28 mouse cellular contexts compared by ENCODE assay signal in genomic region chr16:48811881-48812436, GRCm38 (mm10). TPM values are rescaled to one million over a fixed set of nuclear protein-coding genes. Genes with fewer than 3 reads are reported as not detected.
DNase-seq lines count a peak whose midpoint lies in the region; ATAC-seq and TF ChIP-seq lines count a peak whose summit lies in the region.
"Had no signal": no experiment of that assay in that cellular context is flagged by ENCODE, and none has a peak within 500 bp of the region (broad histone marks: within the 10 kb centered on the region; RNA-seq: fewer than 3 reads in every experiment).

No protein-coding gene starts in this region.

- no peaks in the 10 kb centered on the region for H3K27me3 ChIP-seq in embryonic facial prominence, embryonic 14.5 days (replicated peaks; ENCODE audit: control insufficient read depth, insufficient read depth, low read length)
- H3K27me3 ChIP-seq in embryonic facial prominence, embryonic 10.5 days (replicated peaks; ENCODE audit: low read depth, poor library complexity, severe bottlenecking) = no peaks in the 10 kb centered on the region
- no peaks in the 10 kb centered on the region for H3K27me3 ChIP-seq in kidney, postnatal 0 days (ENCODE audit: insufficient read depth, low read length)
- H3K27me3 ChIP-seq: forebrain, embryonic 15.5 days; heart, embryonic 15.5 days; liver, embryonic 13.5 days had no signal

- H3K4me3 ChIP-seq in embryonic facial prominence, embryonic 14.5 days (ENCODE audit: low read depth, low read length) = no peak overlapping the region
- H3K4me3 ChIP-seq in embryonic facial prominence, embryonic 10.5 days = no peak overlapping the region
- H3K4me3 ChIP-seq in kidney, postnatal 0 days (replicated peaks; ENCODE audit: low read depth, low read length) = no peak overlapping the region
- H3K4me3 ChIP-seq: forebrain, embryonic 15.5 days; heart, embryonic 15.5 days; hindbrain, embryonic 10.5 days; layer of hippocampus, adult 2 months; liver, embryonic 13.5 days; midbrain, embryonic 10.5 days; myocyte had no signal

- H3K4me1 ChIP-seq in embryonic facial prominence, embryonic 14.5 days (ENCODE audit: control insufficient read depth, insufficient read depth, low read length) = peaks cover 4% of the 10 kb centered on the region; the same call in 1 of the 2 replicates
- H3K4me1 ChIP-seq in embryonic facial prominence, embryonic 10.5 days = no peaks in the 10 kb centered on the region
- no peaks in the 10 kb centered on the region for H3K4me1 ChIP-seq in kidney, postnatal 0 days (replicated peaks; ENCODE audit: insufficient read depth, low read length)
- H3K4me1 ChIP-seq: forebrain, embryonic 15.5 days; heart, embryonic 15.5 days; hindbrain, embryonic 10.5 days; liver, embryonic 13.5 days; midbrain, embryonic 10.5 days had no signal

- peak; percentile 13 for DNase-seq in embryonic facial prominence, embryonic 14.5 days (ENCODE audit: low spot score)
- DNase-seq in embryonic facial prominence, embryonic 10.5 days (ENCODE audit: low spot score) = no peak
- peak; percentile 3 for DNase-seq in kidney, postnatal 0 days (ENCODE audit: low spot score)
- DNase-seq in kidney, postnatal 4 days = no peak
- peak; percentile 27 for DNase-seq in lung, postnatal 36 days
- no peak for DNase-seq in lung, postnatal 14 days
- DNase-seq in right cerebral cortex, adult 18-20 months = no peak
- no peak for DNase-seq in frontal cortex, postnatal 36 days (ENCODE audit: low spot score in 2 of 2)
- DNase-seq: adrenal gland, postnatal 14 days; cerebellum, adult 8-10 months; cerebellum, postnatal 36 days; gastrocnemius, postnatal 25 days; kidney, postnatal 14 days; layer of hippocampus, postnatal 36 days; liver, embryonic 13.5 days; lung, postnatal 4 days had no signal

- TF ChIP-seq CTCF in kidney, postnatal 0 days (IDR thresholded peaks at IDR 0.05; ENCODE audit: low read depth) = no peak

- no peak overlapping the region for H3K27ac ChIP-seq in embryonic facial prominence, embryonic 14.5 days (replicated peaks; ENCODE audit: low read depth, low read length)
- no peak overlapping the region for H3K27ac ChIP-seq in embryonic facial prominence, embryonic 10.5 days (replicated peaks)
- no peak overlapping the region for H3K27ac ChIP-seq in kidney, postnatal 0 days
- H3K27ac ChIP-seq: forebrain, embryonic 15.5 days; heart, embryonic 15.5 days; hindbrain, embryonic 10.5 days; layer of hippocampus, adult 2 months; liver, embryonic 13.5 days; midbrain, embryonic 10.5 days had no signal

- H3K9me3 ChIP-seq in embryonic facial prominence, embryonic 14.5 days (ENCODE audit: control insufficient read depth, low read length) = no peaks in the 10 kb centered on the region
- no peaks in the 10 kb centered on the region for H3K9me3 ChIP-seq in embryonic facial prominence, embryonic 10.5 days
- no peaks in the 10 kb centered on the region for H3K9me3 ChIP-seq in kidney, postnatal 0 days (replicated peaks; ENCODE audit: low read length)
- H3K9me3 ChIP-seq: forebrain, embryonic 15.5 days; heart, embryonic 15.5 days; hindbrain, embryonic 10.5 days; liver, embryonic 13.5 days; midbrain, embryonic 10.5 days had no signal

- WGBS in embryonic facial prominence, embryonic 14.5 days = 47% methylated on average over 7 of the region's 7 CpGs
- WGBS in embryonic facial prominence, embryonic 10.5 days = 63% methylated on average over 7 of the region's 7 CpGs
- WGBS in kidney, postnatal 0 days = 57% methylated on average over 7 of the region's 7 CpGs

- no peak overlapping the region for H3K9ac ChIP-seq in embryonic facial prominence, embryonic 14.5 days (ENCODE audit: low read depth, low read length)
- H3K9ac ChIP-seq in kidney, postnatal 0 days (ENCODE audit: low read depth, low read length) = no peak overlapping the region
- H3K9ac ChIP-seq: forebrain, embryonic 15.5 days; heart, embryonic 15.5 days; liver, embryonic 13.5 days had no signal

- H3K36me3 ChIP-seq in embryonic facial prominence, embryonic 14.5 days (ENCODE audit: control insufficient read depth, insufficient read depth, low read length) = no peaks in the 10 kb centered on the region
- no peaks in the 10 kb centered on the region for H3K36me3 ChIP-seq in embryonic facial prominence, embryonic 10.5 days (replicated peaks)
- H3K36me3 ChIP-seq in kidney, postnatal 0 days (ENCODE audit: insufficient read depth, low read length) = no peaks in the 10 kb centered on the region
- H3K36me3 ChIP-seq: forebrain, embryonic 15.5 days; heart, embryonic 15.5 days; hindbrain, embryonic 10.5 days; liver, embryonic 13.5 days; midbrain, embryonic 10.5 days had no signal

- no peak overlapping the region for H3K4me2 ChIP-seq in embryonic facial prominence, embryonic 14.5 days (ENCODE audit: low read depth, low read length)
- H3K4me2 ChIP-seq in kidney, postnatal 0 days (ENCODE audit: low read length) = no peak overlapping the region
- H3K4me2 ChIP-seq: forebrain, embryonic 15.5 days; heart, embryonic 15.5 days; liver, embryonic 13.5 days had no signal

- no peak for ATAC-seq in embryonic facial prominence, embryonic 14.5 days (ENCODE audit: low read depth)
- ATAC-seq in kidney, postnatal 0 days (replicated peaks; ENCODE audit: low FRiP score, low read depth) = no peak
- ATAC-seq: forebrain, embryonic 15.5 days; hindbrain, embryonic 16.5 days; intestine, embryonic 16.5 days; midbrain, embryonic 16.5 days had no signal

RNA-seq across cellular contexts. Expression of gene Retnlb, which starts 4.7 kb away (rescaled TPM):
- not detected in 2 replicates for polyA plus RNA-seq in embryonic facial prominence, embryonic 14.5 days (2014; fragmentation: Nextera tagmentation; extraction: Ambion mirVana)
- not detected in 2 replicates for polyA plus RNA-seq in embryonic facial prominence, embryonic 10.5 days (2016; fragmentation: Nextera tagmentation; extraction: Ambion mirVana)
- polyA plus RNA-seq in kidney, postnatal 0 days (2015; fragmentation: Nextera tagmentation; extraction: Ambion mirVana) = not detected in 2 replicates
- polyA plus RNA-seq: forebrain, embryonic 15.5 days; heart, embryonic 15.5 days; hindbrain, embryonic 10.5 days; hindbrain, embryonic 16.5 days; intestine, embryonic 16.5 days; limb, embryonic 11.5 days; liver, embryonic 13.5 days; midbrain, embryonic 10.5 days; midbrain, embryonic 16.5 days; myocyte; neural tube, embryonic 14.5 days; small intestine, adult 2 months had no signal

RNA-seq across cellular contexts. Expression of gene Retnla, which starts 30.4 kb away (rescaled TPM):
- polyA plus RNA-seq in embryonic facial prominence, embryonic 14.5 days (2014; fragmentation: Nextera tagmentation; extraction: Ambion mirVana) = not detected in 2 replicates
- not detected in 2 replicates for polyA plus RNA-seq in embryonic facial prominence, embryonic 10.5 days (2016; fragmentation: Nextera tagmentation; extraction: Ambion mirVana)
- not detected in 2 replicates for polyA plus RNA-seq in kidney, postnatal 0 days (2015; fragmentation: Nextera tagmentation; extraction: Ambion mirVana)
- polyA plus RNA-seq: forebrain, embryonic 15.5 days; hindbrain, embryonic 10.5 days; hindbrain, embryonic 16.5 days; intestine, embryonic 16.5 days; limb, embryonic 11.5 days; liver, embryonic 13.5 days; midbrain, embryonic 10.5 days; midbrain, embryonic 16.5 days; myocyte; neural tube, embryonic 14.5 days had no signal

RNA-seq across cellular contexts. Expression of gene Trat1, which starts 40.1 kb away (rescaled TPM):
- polyA plus RNA-seq in embryonic facial prominence, embryonic 14.5 days (2014; fragmentation: Nextera tagmentation; extraction: Ambion mirVana) = 0.04 TPM in 1 of 2 replicates, not detected in the other
- polyA plus RNA-seq in embryonic facial prominence, embryonic 10.5 days (2016; fragmentation: Nextera tagmentation; extraction: Ambion mirVana) = not detected in 2 replicates
- polyA plus RNA-seq in kidney, postnatal 0 days (2015; fragmentation: Nextera tagmentation; extraction: Ambion mirVana) = not detected in 2 replicates
- polyA plus RNA-seq: forebrain, embryonic 15.5 days; hindbrain, embryonic 10.5 days; limb, embryonic 11.5 days; liver, embryonic 13.5 days; midbrain, embryonic 10.5 days; midbrain, embryonic 16.5 days; myocyte had no signal

Comparison
In these comparisons a context has a peak if more than half of its experiments do, and no peak if none do; other contexts are left out.
1. DNase-seq: peak in embryonic facial prominence, embryonic 14.5 days (single experiment), kidney, postnatal 0 days (single experiment) and lung, postnatal 36 days (single experiment); none in embryonic facial prominence, embryonic 10.5 days (single experiment), kidney, postnatal 4 days (0 of 2), lung, postnatal 14 days (single experiment), right cerebral cortex, adult 18-20 months (single experiment) and frontal cortex, postnatal 36 days (0 of 2).